7 mouse cellular contexts compared by ENCODE assay signal in genomic region chr17:8372286-8373046, GRCm38 (mm10). TPM values are rescaled to one million over a fixed set of nuclear protein-coding genes. Genes with fewer than 3 reads are reported as not detected.
DNase-seq lines count a peak whose midpoint lies in the region; ATAC-seq and TF ChIP-seq lines count a peak whose summit lies in the region.

No protein-coding gene starts in this region.

- no peaks in the 10 kb centered on the region for H3K36me3 ChIP-seq in intestine, postnatal 0 days (ENCODE audit: control insufficient read depth, insufficient read depth)
- H3K36me3 ChIP-seq in midbrain, embryonic 12.5 days = no peaks in the 10 kb centered on the region
- H3K36me3 ChIP-seq in small intestine, adult 2 months (ENCODE audit: control insufficient read depth, insufficient read depth, low read length) = no peaks in the 10 kb centered on the region

- H3K9me3 ChIP-seq in intestine, postnatal 0 days (ENCODE audit: control insufficient read depth) = no peaks in the 10 kb centered on the region
- H3K9me3 ChIP-seq in midbrain, embryonic 12.5 days = no peaks in the 10 kb centered on the region

- ATAC-seq in intestine, postnatal 0 days = peak; percentile 48; the same call in 1 of the 2 replicates
- peak; percentile 4; the same call in 1 of the 2 replicates for ATAC-seq in midbrain, embryonic 12.5 days (ENCODE audit: low FRiP score, low read depth)

- TF ChIP-seq CTCF in intestine, postnatal 0 days (IDR thresholded peaks at IDR 0.05; ENCODE audit: low read depth) = peak; percentile 92
- TF ChIP-seq CTCF in small intestine, adult 2 months (IDR thresholded peaks at IDR 0.05; ENCODE audit: extremely low read depth, insufficient read length, insufficient replicate concordance, low read depth, low read length) = peak; percentile 77; the same call in 1 of the 2 replicates

- DNase-seq in adrenal gland, adult 2 months = peak; percentile 75
- DNase-seq in embryo, embryonic 9.5 days (ENCODE audit: extremely low spot score) = peak; percentile 80
- DNase-seq in gonadal fat pad, adult 2 months (ENCODE audit: low read depth) = peak; percentile 8
- DNase-seq in left cerebral cortex, postnatal 4 days = peak; percentile 88

- H3K4me3 ChIP-seq in intestine, postnatal 0 days (ENCODE audit: low read depth, low read length) = peak overlapping the region; percentile 26; the same call in 1 of the 2 replicates
- peak overlapping the region; percentile 38 for H3K4me3 ChIP-seq in midbrain, embryonic 12.5 days
- H3K4me3 ChIP-seq in small intestine, adult 2 months (ENCODE audit: low read depth, low read length) = peak overlapping the region; percentile 20; the same call in 1 of the 2 replicates

- H3K4me1 ChIP-seq in intestine, postnatal 0 days (replicated peaks; ENCODE audit: control insufficient read depth, insufficient read depth, low read length) = peaks cover 4% of the 10 kb centered on the region
- H3K4me1 ChIP-seq in midbrain, embryonic 12.5 days = peaks cover 71% of the 10 kb centered on the region
- H3K4me1 ChIP-seq in small intestine, adult 2 months (ENCODE audit: control insufficient read depth, insufficient read depth, insufficient read length, low read length) = peaks cover 6% of the 10 kb centered on the region; the same call in 1 of the 2 replicates

- H3K27me3 ChIP-seq in intestine, postnatal 0 days (replicated peaks; ENCODE audit: control insufficient read depth, insufficient read depth, low read length) = no peaks in the 10 kb centered on the region
- H3K27me3 ChIP-seq in midbrain, embryonic 12.5 days = no peaks in the 10 kb centered on the region
- no peaks in the 10 kb centered on the region for H3K27me3 ChIP-seq in small intestine, adult 2 months (ENCODE audit: control insufficient read depth, insufficient read depth, low read length)

- H3K4me2 ChIP-seq in intestine, postnatal 0 days (replicated peaks; ENCODE audit: low read depth) = peak overlapping the region; percentile 62
- H3K4me2 ChIP-seq in midbrain, embryonic 12.5 days (replicated peaks) = peak overlapping the region; percentile 61

- H3K27ac ChIP-seq in intestine, postnatal 0 days (ENCODE audit: low read depth, low read length) = peak overlapping the region; percentile 35; the same call in 1 of the 2 replicates
- peak overlapping the region; percentile 98 for H3K27ac ChIP-seq in midbrain, embryonic 12.5 days (replicated peaks)
- H3K27ac ChIP-seq in small intestine, adult 2 months (ENCODE audit: insufficient read depth, low read depth, low read length) = no peak overlapping the region

- no peak overlapping the region for H3K9ac ChIP-seq in intestine, postnatal 0 days (ENCODE audit: low read depth, low read length)
- H3K9ac ChIP-seq in midbrain, embryonic 12.5 days (replicated peaks) = peak overlapping the region; percentile 69

- WGBS in intestine, postnatal 0 days = 3% methylated on average over 18 of the region's 18 CpGs
- WGBS in midbrain, embryonic 12.5 days = 2% methylated on average over 18 of the region's 18 CpGs
- 5% methylated on average over 18 of the region's 18 CpGs for WGBS in small intestine, adult 2 months

- intact Hi-C loops in left cerebral cortex, postnatal 4 days (cut with DNase I) = loop anchor here (10.0 kb wide), 1 partner anchor 88 kb away; the partner anchor contains the start of gene Mpc1

- TF ChIP-seq POLR2A in small intestine, adult 2 months (IDR thresholded peaks at IDR 0.05; ENCODE audit: low read depth, low read length) = no peak

RNA-seq across cellular contexts. Expression of gene T2, which starts 16.7 kb away (rescaled TPM):
- total RNA-seq in adrenal gland, adult 2 months (2021) = not detected
- polyA plus RNA-seq in adrenal gland, adult 2 months (2012; rRNA removed) = not detected in 2 replicates
- polyA plus RNA-seq in gonadal fat pad, adult 2 months (2012; rRNA removed) = 1.3 and 1.8 TPM in 2 replicates
- polyA plus RNA-seq in intestine, postnatal 0 days (2015; fragmentation: Nextera tagmentation; extraction: Ambion mirVana) = 0.10 TPM in 1 of 2 replicates, not detected in the other
- under 1 TPM; 0.32 to 0.70 TPM for total RNA-seq in left cerebral cortex, postnatal 4 days (2021)
- 0.71 TPM in 1 of 2 replicates, not detected in the other for polyA plus RNA-seq in midbrain, embryonic 12.5 days (2016; fragmentation: Nextera tagmentation; extraction: Ambion mirVana)
- polyA plus RNA-seq in small intestine, adult 2 months (2012; rRNA removed) = 0.11 TPM in 1 of 2 replicates, not detected in the other

RNA-seq across cellular contexts. Expression of gene Prr18, which starts 35.2 kb away (rescaled TPM):
- total RNA-seq in adrenal gland, adult 2 months (2021) = under 1 TPM; 0.14 to 0.49 TPM
- 0.25 and 0.38 TPM in 2 replicates for polyA plus RNA-seq in adrenal gland, adult 2 months (2012; rRNA removed)
- 0.46 and 1.2 TPM in 2 replicates for polyA plus RNA-seq in gonadal fat pad, adult 2 months (2012; rRNA removed)
- 0.35 and 0.39 TPM in 2 replicates for polyA plus RNA-seq in intestine, postnatal 0 days (2015; fragmentation: Nextera tagmentation; extraction: Ambion mirVana)
- 10 to 100 TPM; 23.2 to 24.6 TPM for total RNA-seq in left cerebral cortex, postnatal 4 days (2021)
- 3.9 and 4.1 TPM in 2 replicates for polyA plus RNA-seq in midbrain, embryonic 12.5 days (2016; fragmentation: Nextera tagmentation; extraction: Ambion mirVana)
- polyA plus RNA-seq in small intestine, adult 2 months (2012; rRNA removed) = 0.51 and 0.79 TPM in 2 replicates

Comparison
In these comparisons a context has a peak if more than half of its experiments do, and no peak if none do; other contexts are left out.
1. DNase-seq: peak in every context shown above with its lines; median percentile 88 in left cerebral cortex, postnatal 4 days; 80 in embryo, embryonic 9.5 days; 75 in adrenal gland, adult 2 months; 8 in gonadal fat pad, adult 2 months.